Mouse (Mus musculus) lung, postnatal 0 days (tissue): ENCODE data around the gene Txndc2.

Experiments
- CTCF ChIP-seq: IDR thresholded peaks from 2 replicates; pipeline ENCODE4 v1.5.1; 2016; ENCODE audit warnings: antibody characterized with exemption, mild to moderate bottlenecking
- EP300 ChIP-seq: IDR thresholded peaks from 2 replicates; pipeline ENCODE4 v1.6.1; 2016; ENCODE audit warnings: antibody characterized with exemption, mild to moderate bottlenecking, control low read depth

GRCm38 (mm10) chr17:65618431-65618830 lies 23.5 kb downstream of the Txndc2 start:
- TF ChIP-seq CTCF (no peak), EP300 (no peak)
